20 mouse cellular contexts compared by ENCODE assay signal in the genomic region with DNA sequence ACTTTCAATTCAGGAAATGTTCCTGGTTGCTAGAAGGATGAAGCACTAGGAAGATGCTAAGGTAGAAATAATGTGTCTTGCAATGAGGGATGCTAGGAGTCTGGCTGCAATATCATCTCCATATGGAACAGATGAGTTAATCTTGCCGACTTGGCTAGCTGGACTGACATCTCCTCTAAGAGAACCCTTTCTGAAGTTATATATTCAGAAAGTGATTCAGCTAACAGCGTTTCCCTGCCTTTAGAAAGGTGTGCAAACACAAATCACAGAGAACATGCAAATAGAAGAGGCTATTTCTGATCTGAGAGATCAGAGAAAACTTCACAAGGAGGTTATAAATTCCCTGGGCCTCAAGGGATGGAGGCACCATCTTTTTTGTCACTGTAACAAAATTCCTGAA. TPM values are rescaled to one million over a fixed set of nuclear protein-coding genes. Genes with fewer than 3 reads are reported as not detected.
A peak's percentile ranks its signal among the peaks of the same experiment; 100 is the strongest.
DNase-seq lines count a peak whose midpoint lies in the region; ATAC-seq and TF ChIP-seq lines count a peak whose summit lies in the region.
"Had no signal": no experiment of that assay in that cellular context is flagged by ENCODE, and none has a peak within 500 bp of the region (broad histone marks: within the 10 kb centered on the region; RNA-seq: fewer than 3 reads in every experiment).

No protein-coding gene starts in this region.

- intact Hi-C loops in heart, adult 2 months (cut with DNase I) = no loop called here
- intact Hi-C loops in left cerebral cortex, adult 2 months (cut with DNase I) = no loop called here

- H3K79me2 ChIP-seq in heart, adult 2 months (replicated peaks; ENCODE audit: control insufficient read depth, insufficient read depth, low read length) = peaks cover 4% of the 10 kb centered on the region

- no peak overlapping the region for H3K4me3 ChIP-seq in heart, adult 2 months
- H3K4me3 ChIP-seq in heart, embryonic 12.5 days = no peak overlapping the region
- no peak overlapping the region for H3K4me3 ChIP-seq in left cerebral cortex, adult 2 months
- H3K4me3 ChIP-seq: forebrain, embryonic 10.5 days; forebrain, embryonic 13.5 days; heart, embryonic 10.5 days; hindbrain, embryonic 13.5 days; intestine, embryonic 15.5 days had no signal

- peaks cover 2% of the 10 kb centered on the region for H3K4me1 ChIP-seq in heart, adult 2 months (ENCODE audit: control insufficient read depth, insufficient read depth, low read length)
- H3K4me1 ChIP-seq in heart, embryonic 12.5 days (replicated peaks) = peaks cover 12% of the 10 kb centered on the region
- H3K4me1 ChIP-seq: intestine, embryonic 15.5 days had no signal

- no peak overlapping the region for H3K4me2 ChIP-seq in heart, embryonic 12.5 days
- H3K4me2 ChIP-seq: forebrain, embryonic 13.5 days; hindbrain, embryonic 13.5 days; intestine, embryonic 15.5 days had no signal

- H3K27me3 ChIP-seq in heart, adult 2 months (ENCODE audit: control insufficient read depth, insufficient read depth, low read length) = no peaks in the 10 kb centered on the region
- H3K27me3 ChIP-seq in heart, embryonic 12.5 days (replicated peaks) = no peaks in the 10 kb centered on the region
- H3K27me3 ChIP-seq: forebrain, embryonic 13.5 days; intestine, embryonic 15.5 days had no signal

- no peak for TF ChIP-seq POLR2A in heart, adult 2 months (IDR thresholded peaks at IDR 0.05; ENCODE audit: insufficient read depth, low read depth, low read length)

- WGBS in heart, adult 2 months = 78% methylated on average over 2 of the region's 2 CpGs
- WGBS in heart, embryonic 12.5 days = 72% methylated on average over 2 of the region's 2 CpGs

- peak; percentile 46 for ATAC-seq in frontal cortex, adult (ENCODE audit: low TSS enrichment)
- ATAC-seq in heart, embryonic 12.5 days (ENCODE audit: insufficient number of reproducible peaks, low FRiP score) = no peak
- ATAC-seq: activated CD4-positive, CD25-positive, alpha-beta regulatory T cell, adult 4 months; forebrain, embryonic 13.5 days; forebrain, embryonic 16.5 days; hindbrain, embryonic 16.5 days; intestine, embryonic 15.5 days had no signal

- peaks cover 6% of the 10 kb centered on the region for H3K9me3 ChIP-seq in heart, embryonic 12.5 days (replicated peaks)
- H3K9me3 ChIP-seq: intestine, embryonic 15.5 days had no signal

- TF ChIP-seq EP300 in heart, adult 2 months (IDR thresholded peaks at IDR 0.05; ENCODE audit: insufficient read depth, low read depth, low read length) = no peak

- DNase-seq in frontal cortex, postnatal 10 days (ENCODE audit: low spot score in 2 of 2) = no peak
- no peak for DNase-seq in heart, adult 2 months
- DNase-seq in left cerebral cortex, adult 2 months (ENCODE audit: extremely low spot score in 1 of 2, low spot score in 2 of 2) = no peak
- DNase-seq in left cerebral cortex, adult 8-10 months (ENCODE audit: low spot score in 2 of 2) = no peak
- DNase-seq: adrenal gland, adult 8-10 months; adrenal gland, postnatal 25 days; cerebellum, adult 18-20 months; cerebellum, adult 9-10 months; gastrocnemius, postnatal 14 days; kidney, adult 11 months had no signal

- H3K9ac ChIP-seq in heart, adult 2 months (ENCODE audit: low read depth, low read length) = no peak overlapping the region
- no peak overlapping the region for H3K9ac ChIP-seq in heart, embryonic 12.5 days
- H3K9ac ChIP-seq: forebrain, embryonic 13.5 days; hindbrain, embryonic 13.5 days; intestine, embryonic 15.5 days had no signal

- TF ChIP-seq CTCF in heart, adult 2 months (IDR thresholded peaks at IDR 0.05) = no peak
- TF ChIP-seq CTCF in left cerebral cortex, adult 2 months (IDR thresholded peaks at IDR 0.05) = no peak

- no peaks in the 10 kb centered on the region for H3K36me3 ChIP-seq in heart, adult 2 months (ENCODE audit: control insufficient read depth, insufficient read depth, low read length)
- no peaks in the 10 kb centered on the region for H3K36me3 ChIP-seq in heart, embryonic 12.5 days
- H3K36me3 ChIP-seq: forebrain, embryonic 10.5 days; heart, embryonic 10.5 days; hindbrain, embryonic 13.5 days; intestine, embryonic 15.5 days had no signal

- H3K27ac ChIP-seq in heart, adult 2 months = peak overlapping the region; percentile 63
- H3K27ac ChIP-seq in heart, embryonic 12.5 days (ENCODE audit: poor library complexity, severe bottlenecking) = no peak overlapping the region
- peak overlapping the region; percentile 52; the same call in 1 of the 2 replicates for H3K27ac ChIP-seq in left cerebral cortex, adult 2 months
- H3K27ac ChIP-seq: forebrain, embryonic 10.5 days; forebrain, embryonic 13.5 days; heart, embryonic 10.5 days; hindbrain, embryonic 13.5 days; intestine, embryonic 15.5 days had no signal

RNA-seq across cellular contexts. Expression of gene Fbxo28, which starts 4.4 kb away (rescaled TPM):
- total RNA-seq in heart, adult 2 months (2021) = 10 to 100 TPM; 20.4 to 20.9 TPM
- polyA plus RNA-seq in heart, adult 2 months (2012; rRNA removed) = 7.1 and 10.8 TPM in 2 replicates
- 17.1 and 19.6 TPM in 2 replicates for polyA plus RNA-seq in heart, embryonic 12.5 days (2016; fragmentation: Nextera tagmentation; extraction: Ambion mirVana)
- 10 to 100 TPM; 53.2 to 55.4 TPM for total RNA-seq in left cerebral cortex, adult 2 months (2021)
- 10 to 100 TPM; 45.3 to 49.9 (median 48.9) TPM for total RNA-seq in left cerebral cortex, adult 8-10 months (2022)
